In the genomic region with DNA sequence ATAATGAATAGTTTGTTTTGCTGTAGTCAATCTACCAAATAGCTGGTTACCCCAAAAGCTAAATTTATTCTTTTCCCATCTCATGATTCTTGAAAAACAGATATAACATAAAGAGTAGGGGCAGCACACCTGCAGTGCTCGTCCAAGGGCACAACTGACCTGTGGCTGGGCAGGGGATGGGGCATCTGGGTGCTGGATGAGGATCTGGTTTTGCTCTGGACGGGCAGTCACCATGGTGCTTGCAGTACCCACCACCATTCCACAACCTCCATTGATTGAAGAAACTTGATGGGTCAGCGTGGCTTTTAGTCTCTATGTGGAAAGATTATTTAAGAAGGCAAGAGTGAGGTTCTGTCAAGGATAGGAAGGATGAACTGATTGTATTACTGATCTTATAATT, we compare ENCODE assay signal across 25 mouse cellular contexts. TPM values are rescaled to one million over a fixed set of nuclear protein-coding genes. Genes with fewer than 3 reads are reported as not detected.
DNase-seq lines count a peak whose midpoint lies in the region; ATAC-seq and TF ChIP-seq lines count a peak whose summit lies in the region.
"Had no signal": no experiment of that assay in that cellular context is flagged by ENCODE, and none has a peak within 500 bp of the region (broad histone marks: within the 10 kb centered on the region; RNA-seq: fewer than 3 reads in every experiment).

No protein-coding gene starts in this region.

- H3K9me3 ChIP-seq in heart, postnatal 0 days (replicated peaks; ENCODE audit: control insufficient read depth, low read length) = no peaks in the 10 kb centered on the region
- H3K9me3 ChIP-seq in midbrain, embryonic 13.5 days = no peaks in the 10 kb centered on the region
- H3K9me3 ChIP-seq in midbrain, embryonic 10.5 days (replicated peaks) = no peaks in the 10 kb centered on the region
- H3K9me3 ChIP-seq in forebrain, postnatal 0 days (ENCODE audit: low read length) = no peaks in the 10 kb centered on the region
- H3K9me3 ChIP-seq: embryonic facial prominence, embryonic 12.5 days; heart, embryonic 10.5 days; limb, embryonic 13.5 days; lung, embryonic 15.5 days had no signal

- TF ChIP-seq CTCF in heart, postnatal 0 days (IDR thresholded peaks at IDR 0.05; ENCODE audit: low read depth) = no peak
- no peak for TF ChIP-seq CTCF in forebrain, postnatal 0 days (IDR thresholded peaks at IDR 0.05; ENCODE audit: low read depth)

- peaks cover 3% of the 10 kb centered on the region; the same call in 1 of the 2 replicates for H3K4me1 ChIP-seq in heart, postnatal 0 days (ENCODE audit: control insufficient read depth, insufficient read depth)
- no peaks in the 10 kb centered on the region for H3K4me1 ChIP-seq in midbrain, embryonic 13.5 days (replicated peaks)
- H3K4me1 ChIP-seq in midbrain, embryonic 10.5 days = no peaks in the 10 kb centered on the region
- H3K4me1 ChIP-seq in forebrain, postnatal 0 days (ENCODE audit: insufficient read depth) = 0 out of 2 replicates have a peak, but pooled peaks cover 4% of the 10 kb centered on the region
- H3K4me1 ChIP-seq: embryonic facial prominence, embryonic 12.5 days; heart, embryonic 10.5 days; limb, embryonic 13.5 days; lung, embryonic 15.5 days had no signal

- 0 out of 2 replicates have a peak overlapping the region, but pooled peaks have one; percentile 78 for H3K27ac ChIP-seq in heart, postnatal 0 days (ENCODE audit: low read depth)
- H3K27ac ChIP-seq in midbrain, embryonic 13.5 days = 0 out of 2 replicates have a peak overlapping the region, but pooled peaks have one; percentile 16
- H3K27ac ChIP-seq in midbrain, embryonic 10.5 days (replicated peaks) = no peak overlapping the region
- H3K27ac ChIP-seq in forebrain, postnatal 0 days (ENCODE audit: low read depth, low read length) = peak overlapping the region; percentile 72
- H3K27ac ChIP-seq: embryonic facial prominence, embryonic 12.5 days; heart, embryonic 10.5 days; liver, embryonic 14.5 days; lung, embryonic 15.5 days had no signal

- H3K4me2 ChIP-seq in heart, postnatal 0 days (ENCODE audit: low read depth, low read length) = no peak overlapping the region
- H3K4me2 ChIP-seq in midbrain, embryonic 13.5 days (replicated peaks) = no peak overlapping the region
- H3K4me2 ChIP-seq in forebrain, postnatal 0 days (ENCODE audit: low read depth) = no peak overlapping the region
- H3K4me2 ChIP-seq: embryonic facial prominence, embryonic 12.5 days; limb, embryonic 13.5 days; lung, embryonic 15.5 days had no signal

- H3K4me3 ChIP-seq in heart, postnatal 0 days (ENCODE audit: low read depth, low read length) = no peak overlapping the region
- H3K4me3 ChIP-seq in midbrain, embryonic 13.5 days (replicated peaks) = no peak overlapping the region
- no peak overlapping the region for H3K4me3 ChIP-seq in midbrain, embryonic 10.5 days
- no peak overlapping the region for H3K4me3 ChIP-seq in forebrain, postnatal 0 days (ENCODE audit: low read depth, low read length)
- H3K4me3 ChIP-seq: embryonic facial prominence, embryonic 12.5 days; erythroblast, embryonic 14.5 days; heart, embryonic 10.5 days; limb, embryonic 13.5 days; lung, embryonic 15.5 days had no signal

- no peak for TF ChIP-seq EP300 in heart, postnatal 0 days (IDR thresholded peaks at IDR 0.05; ENCODE audit: low read depth)

- DNase-seq in cerebellum, postnatal 25 days = peak; percentile 51 to 63
- no peak for DNase-seq in cerebellum, adult 9-10 months
- DNase-seq in heart, postnatal 0 days (ENCODE audit: low spot score) = no peak
- no peak for DNase-seq in heart, postnatal 14 days
- DNase-seq in midbrain, embryonic 10.5 days (ENCODE audit: low spot score) = no peak
- no peak for DNase-seq in forebrain, postnatal 0 days
- DNase-seq in kidney, postnatal 25 days = no peak
- DNase-seq: thymus, adult 2 months had no signal

- WGBS in heart, postnatal 0 days = 90% methylated on average over 3 of the region's 3 CpGs
- 87% methylated on average over 3 of the region's 3 CpGs for WGBS in midbrain, embryonic 13.5 days
- 88% methylated on average over 3 of the region's 3 CpGs for WGBS in midbrain, embryonic 10.5 days
- WGBS in forebrain, postnatal 0 days = 77% methylated on average over 3 of the region's 3 CpGs

- H3K36me3 ChIP-seq in heart, postnatal 0 days (replicated peaks; ENCODE audit: control insufficient read depth, insufficient read depth, low read length) = peaks cover 65% of the 10 kb centered on the region
- H3K36me3 ChIP-seq in midbrain, embryonic 13.5 days = peaks cover 47% of the 10 kb centered on the region
- H3K36me3 ChIP-seq in midbrain, embryonic 10.5 days = peaks cover 78% of the 10 kb centered on the region
- peaks cover 38% of the 10 kb centered on the region; the same call in 1 of the 2 replicates for H3K36me3 ChIP-seq in forebrain, postnatal 0 days (ENCODE audit: insufficient read depth)

- ATAC-seq in heart, postnatal 0 days (ENCODE audit: insufficient read depth, low read depth) = no peak
- ATAC-seq in midbrain, embryonic 13.5 days = no peak
- no peak for ATAC-seq in forebrain, postnatal 0 days
- ATAC-seq: intestine, embryonic 16.5 days had no signal

- intact Hi-C loops in heart, postnatal 14 days (cut with DNase I) = no loop called here

- no peaks in the 10 kb centered on the region for H3K27me3 ChIP-seq in heart, postnatal 0 days (ENCODE audit: control insufficient read depth, insufficient read depth, low read length)
- no peaks in the 10 kb centered on the region for H3K27me3 ChIP-seq in midbrain, embryonic 13.5 days
- H3K27me3 ChIP-seq in midbrain, embryonic 10.5 days (ENCODE audit: low read depth, poor library complexity, severe bottlenecking) = no peaks in the 10 kb centered on the region
- no peaks in the 10 kb centered on the region for H3K27me3 ChIP-seq in forebrain, postnatal 0 days (ENCODE audit: insufficient read depth, low read length)
- H3K27me3 ChIP-seq: CH12.LX; embryonic facial prominence, embryonic 12.5 days; limb, embryonic 13.5 days; lung, embryonic 15.5 days had no signal

- H3K9ac ChIP-seq in heart, postnatal 0 days (replicated peaks; ENCODE audit: low read depth, low read length) = no peak overlapping the region
- H3K9ac ChIP-seq in midbrain, embryonic 13.5 days (replicated peaks) = no peak overlapping the region
- H3K9ac ChIP-seq in forebrain, postnatal 0 days = no peak overlapping the region
- H3K9ac ChIP-seq: embryonic facial prominence, embryonic 12.5 days; limb, embryonic 13.5 days; liver, embryonic 14.5 days; lung, embryonic 15.5 days had no signal

RNA-seq across cellular contexts. Expression of gene Npff, which starts 21.5 kb away (rescaled TPM):
- 0.84 TPM in 1 of 2 replicates, not detected in the other for total RNA-seq in heart, postnatal 0 days (2014; rRNA removed; ENCODE audit: low replicate concordance)
- polyA plus RNA-seq in heart, postnatal 0 days (2015; fragmentation: Nextera tagmentation; extraction: Ambion mirVana) = 0.89 and 1.1 TPM in 2 replicates
- total RNA-seq in heart, postnatal 14 days (2021) = 1 to 10 TPM; 2.7 to 3.5 TPM
- 2.9 and 5.0 TPM in 2 replicates for polyA plus RNA-seq in midbrain, embryonic 13.5 days (2015; fragmentation: Nextera tagmentation; extraction: Ambion mirVana)
- polyA plus RNA-seq in midbrain, embryonic 10.5 days (2016; fragmentation: Nextera tagmentation; extraction: Ambion mirVana) = 2.0 and 2.9 TPM in 2 replicates
- total RNA-seq in forebrain, postnatal 0 days (2014; rRNA removed) = 2.5 and 3.1 TPM in 2 replicates
- 1.5 and 1.7 TPM in 2 replicates for polyA plus RNA-seq in forebrain, postnatal 0 days (2015; fragmentation: Nextera tagmentation; extraction: Ambion mirVana)

RNA-seq across cellular contexts. Expression of gene Tarbp2, which starts 28.3 kb away (rescaled TPM):
- total RNA-seq in heart, postnatal 0 days (2014; rRNA removed; ENCODE audit: low replicate concordance) = 73.7 and 74.9 TPM in 2 replicates
- polyA plus RNA-seq in heart, postnatal 0 days (2015; fragmentation: Nextera tagmentation; extraction: Ambion mirVana) = 65.4 and 68.5 TPM in 2 replicates
- total RNA-seq in heart, postnatal 14 days (2021) = 10 to 100 TPM; 38.4 to 46.8 TPM
- polyA plus RNA-seq in midbrain, embryonic 13.5 days (2015; fragmentation: Nextera tagmentation; extraction: Ambion mirVana) = 98.2 and 101 TPM in 2 replicates
- 133 and 143 TPM in 2 replicates for polyA plus RNA-seq in midbrain, embryonic 10.5 days (2016; fragmentation: Nextera tagmentation; extraction: Ambion mirVana)
- 87.5 and 94.7 TPM in 2 replicates for total RNA-seq in forebrain, postnatal 0 days (2014; rRNA removed)
- 86.4 and 89.5 TPM in 2 replicates for polyA plus RNA-seq in forebrain, postnatal 0 days (2015; fragmentation: Nextera tagmentation; extraction: Ambion mirVana)

RNA-seq across cellular contexts. Expression of gene Map3k12, which starts 29.4 kb away (rescaled TPM):
- total RNA-seq in heart, postnatal 0 days (2014; rRNA removed; ENCODE audit: low replicate concordance) = 4.7 and 6.1 TPM in 2 replicates
- polyA plus RNA-seq in heart, postnatal 0 days (2015; fragmentation: Nextera tagmentation; extraction: Ambion mirVana) = 4.1 and 4.6 TPM in 2 replicates
- total RNA-seq in heart, postnatal 14 days (2021) = 1 to 10 TPM; 4.7 to 4.8 TPM
- polyA plus RNA-seq in midbrain, embryonic 13.5 days (2015; fragmentation: Nextera tagmentation; extraction: Ambion mirVana) = 47.9 and 53.9 TPM in 2 replicates
- 23.4 and 31.8 TPM in 2 replicates for polyA plus RNA-seq in midbrain, embryonic 10.5 days (2016; fragmentation: Nextera tagmentation; extraction: Ambion mirVana)
- 75.0 and 88.9 TPM in 2 replicates for total RNA-seq in forebrain, postnatal 0 days (2014; rRNA removed)
- polyA plus RNA-seq in forebrain, postnatal 0 days (2015; fragmentation: Nextera tagmentation; extraction: Ambion mirVana) = 29.6 and 39.4 TPM in 2 replicates

RNA-seq across cellular contexts. Expression of gene Gm10337, which starts 42.7 kb away (rescaled TPM):
- not detected in 2 replicates for total RNA-seq in heart, postnatal 0 days (2014; rRNA removed; ENCODE audit: low replicate concordance)
- polyA plus RNA-seq in heart, postnatal 0 days (2015; fragmentation: Nextera tagmentation; extraction: Ambion mirVana) = not detected in 2 replicates
- not detected for total RNA-seq in heart, postnatal 14 days (2021)
- polyA plus RNA-seq in midbrain, embryonic 13.5 days (2015; fragmentation: Nextera tagmentation; extraction: Ambion mirVana) = 4.5 and 16.7 TPM in 2 replicates
- 3.5 TPM in 1 of 2 replicates, not detected in the other for polyA plus RNA-seq in midbrain, embryonic 10.5 days (2016; fragmentation: Nextera tagmentation; extraction: Ambion mirVana)
- total RNA-seq in forebrain, postnatal 0 days (2014; rRNA removed) = not detected in 2 replicates
- polyA plus RNA-seq in forebrain, postnatal 0 days (2015; fragmentation: Nextera tagmentation; extraction: Ambion mirVana) = 3.7 and 4.2 TPM in 2 replicates
- total RNA-seq: adrenal gland, postnatal 14 days; CH12.LX; layer of hippocampus, postnatal 10 days; left cerebral cortex, postnatal 10 days; MEL; neutrophil, adult 5-6 weeks had no signal
- polyA plus RNA-seq: brain, embryonic 14.5 days; embryonic facial prominence, embryonic 12.5 days; erythroblast, embryonic 14.5 days; heart, embryonic 10.5 days; kidney, embryonic 14.5 days; liver, embryonic 14.5 days; lung, embryonic 15.5 days; spleen, adult 2 months; thymus, adult 2 months had no signal

Comparison
In these comparisons a context has a peak if more than half of its experiments do, and no peak if none do; other contexts are left out.
1. DNase-seq: peak in cerebellum, postnatal 25 days (2 of 2); none in cerebellum, adult 9-10 months (single experiment), heart, postnatal 0 days (single experiment), heart, postnatal 14 days (0 of 2), midbrain, embryonic 10.5 days (single experiment), forebrain, postnatal 0 days (single experiment) and kidney, postnatal 25 days (0 of 2).